ENCODE assay signal across 13 mouse cellular contexts in genomic region chr14:54712861-54713260, GRCm38 (mm10). TPM values are rescaled to one million over a fixed set of nuclear protein-coding genes. Genes with fewer than 3 reads are reported as not detected.
DNase-seq lines count a peak whose midpoint lies in the region; ATAC-seq and TF ChIP-seq lines count a peak whose summit lies in the region.
"Had no signal": no experiment of that assay in that cellular context is flagged by ENCODE, and none has a peak within 500 bp of the region (broad histone marks: within the 10 kb centered on the region; RNA-seq: fewer than 3 reads in every experiment).

No protein-coding gene starts in this region.

- TF ChIP-seq POLR2A in cerebellum, adult 2 months (IDR thresholded peaks at IDR 0.05; ENCODE audit: borderline replicate concordance, insufficient read depth, low read length) = no peak

- H3K4me2 ChIP-seq in liver, embryonic 15.5 days = peak overlapping the region; percentile 13; the same call in 1 of the 2 replicates
- H3K4me2 ChIP-seq: embryonic facial prominence, embryonic 12.5 days had no signal

- TF ChIP-seq CTCF in cerebellum, adult 2 months (IDR thresholded peaks at IDR 0.05; ENCODE audit: borderline replicate concordance, insufficient read depth, low read depth, low read length) = no peak

- DNase-seq in adrenal gland, adult 2 months = peak; percentile 38
- DNase-seq in adrenal gland, postnatal 25 days = no peak
- peak; percentile 21 for DNase-seq in ovary, postnatal 36 days (ENCODE audit: low spot score)
- no peak for DNase-seq in ovary, postnatal 10 days (ENCODE audit: low spot score)
- no peak for DNase-seq in cerebellum, adult 2 months
- no peak for DNase-seq in right cerebral cortex, postnatal 25 days
- DNase-seq: B cell, adult 2 months; right cerebral cortex, postnatal 14 days had no signal

- no peak overlapping the region for H3K9ac ChIP-seq in liver, embryonic 15.5 days
- H3K9ac ChIP-seq: embryonic facial prominence, embryonic 12.5 days had no signal

- H3K4me1 ChIP-seq in liver, embryonic 15.5 days (replicated peaks) = peaks cover 21% of the 10 kb centered on the region
- 0 out of 2 replicates have a peak, but pooled peaks cover 2% of the 10 kb centered on the region for H3K4me1 ChIP-seq in cerebellum, adult 2 months (ENCODE audit: control insufficient read depth, insufficient read depth, low read length)

- peaks cover 64% of the 10 kb centered on the region for H3K27me3 ChIP-seq in liver, embryonic 15.5 days
- no peaks in the 10 kb centered on the region for H3K27me3 ChIP-seq in cerebellum, adult 2 months (ENCODE audit: control insufficient read depth, insufficient read depth, low read length)
- H3K27me3 ChIP-seq: embryonic facial prominence, embryonic 12.5 days had no signal

- H3K27ac ChIP-seq in liver, embryonic 15.5 days (replicated peaks) = peak overlapping the region; percentile 65
- H3K27ac ChIP-seq in cerebellum, adult 2 months (ENCODE audit: insufficient read depth, low read length) = no peak overlapping the region

- 21% methylated on average over 8 of the region's 8 CpGs for whole genome bisulfite sequencing in liver, embryonic 15.5 days (ENCODE audit: insufficient replicate concordance)
- 88% methylated on average over 8 of the region's 8 CpGs for WGBS in cerebellum, adult 2 months

- no peak overlapping the region for H3K4me3 ChIP-seq in liver, embryonic 15.5 days (replicated peaks)
- no peak overlapping the region for H3K4me3 ChIP-seq in cerebellum, adult 2 months (replicated peaks; ENCODE audit: insufficient read depth, low read depth, low read length)
- H3K4me3 ChIP-seq: embryonic facial prominence, embryonic 12.5 days had no signal

- ATAC-seq in liver, embryonic 15.5 days (ENCODE audit: insufficient read depth) = 0 out of 2 replicates have a peak, but pooled peaks have one; percentile 28
- ATAC-seq in neutrophil, adult 5-6 weeks (ENCODE audit: extremely low read depth, insufficient number of reproducible peaks, low FRiP score, poor library complexity, severe bottlenecking) = peak; percentile 20; the same call in 1 of the 2 replicates

- H3K36me3 ChIP-seq in liver, embryonic 15.5 days (replicated peaks) = no peaks in the 10 kb centered on the region
- H3K36me3 ChIP-seq: embryonic facial prominence, embryonic 12.5 days had no signal

- no peaks in the 10 kb centered on the region for H3K9me3 ChIP-seq in liver, embryonic 15.5 days (replicated peaks)
- H3K9me3 ChIP-seq: embryonic facial prominence, embryonic 12.5 days had no signal

RNA-seq across cellular contexts. Expression of gene Cebpe, which starts 0.9 kb away (rescaled TPM):
- total RNA-seq in adrenal gland, adult 2 months (2021) = not detected
- polyA plus RNA-seq in adrenal gland, adult 2 months (2012; rRNA removed) = 0.18 and 0.52 TPM in 2 replicates
- total RNA-seq in adrenal gland, postnatal 25 days (2021) = not detected in 2 replicates
- polyA plus RNA-seq in liver, embryonic 15.5 days (2015; fragmentation: Nextera tagmentation; extraction: Ambion mirVana) = 10.6 and 12.6 TPM in 2 replicates
- total RNA-seq in neutrophil, adult 5-6 weeks (2017) = 9.1 and 9.2 TPM in 2 replicates
- polyA plus RNA-seq in cerebellum, adult 2 months (2012; rRNA removed) = 0.08 TPM in 2 replicates
- total RNA-seq: gastrocnemius, postnatal 4 days; layer of hippocampus, postnatal 25 days had no signal

RNA-seq across cellular contexts. Expression of gene Gm29776, which starts 14.2 kb away (rescaled TPM):
- total RNA-seq in adrenal gland, adult 2 months (2021) = not detected
- polyA plus RNA-seq in adrenal gland, adult 2 months (2012; rRNA removed) = 0.07 and 0.08 TPM in 2 replicates
- total RNA-seq in adrenal gland, postnatal 25 days (2021) = not detected in 2 replicates
- polyA plus RNA-seq in liver, embryonic 15.5 days (2015; fragmentation: Nextera tagmentation; extraction: Ambion mirVana) = 0.05 TPM in 1 of 2 replicates, not detected in the other
- not detected in 2 replicates for total RNA-seq in neutrophil, adult 5-6 weeks (2017)
- polyA plus RNA-seq in cerebellum, adult 2 months (2012; rRNA removed) = 0.03 and 0.08 TPM in 2 replicates
- total RNA-seq: layer of hippocampus, postnatal 25 days had no signal

RNA-seq across cellular contexts. Expression of gene Acin1, which starts 26.1 kb away (rescaled TPM):
- 100 to 1,000 TPM; 120 to 177 TPM for total RNA-seq in adrenal gland, adult 2 months (2021)
- polyA plus RNA-seq in adrenal gland, adult 2 months (2012; rRNA removed) = 93.0 and 109 TPM in 2 replicates
- total RNA-seq in adrenal gland, postnatal 25 days (2021) = 233 and 235 TPM in 2 replicates
- 47.3 and 48.7 TPM in 2 replicates for polyA plus RNA-seq in liver, embryonic 15.5 days (2015; fragmentation: Nextera tagmentation; extraction: Ambion mirVana)
- total RNA-seq in neutrophil, adult 5-6 weeks (2017) = 373 and 387 TPM in 2 replicates
- polyA plus RNA-seq in cerebellum, adult 2 months (2012; rRNA removed) = 199 and 207 TPM in 2 replicates

RNA-seq across cellular contexts. Expression of gene 1700123O20Rik, which starts 26.8 kb away (rescaled TPM):
- 10 to 100 TPM; 39.8 to 41.7 TPM for total RNA-seq in adrenal gland, adult 2 months (2021)
- polyA plus RNA-seq in adrenal gland, adult 2 months (2012; rRNA removed) = 52.7 and 81.0 TPM in 2 replicates
- total RNA-seq in adrenal gland, postnatal 25 days (2021) = 39.3 and 39.9 TPM in 2 replicates
- polyA plus RNA-seq in liver, embryonic 15.5 days (2015; fragmentation: Nextera tagmentation; extraction: Ambion mirVana) = 39.3 and 39.5 TPM in 2 replicates
- 24.8 and 28.1 TPM in 2 replicates for total RNA-seq in neutrophil, adult 5-6 weeks (2017)
- 45.2 and 51.0 TPM in 2 replicates for polyA plus RNA-seq in cerebellum, adult 2 months (2012; rRNA removed)

Comparison
In these comparisons a context has a peak if more than half of its experiments do, and no peak if none do; other contexts are left out.
1. DNase-seq: peak in adrenal gland, adult 2 months (single experiment) and ovary, postnatal 36 days (single experiment); none in adrenal gland, postnatal 25 days (single experiment), ovary, postnatal 10 days (single experiment), cerebellum, adult 2 months (0 of 2) and right cerebral cortex, postnatal 25 days (single experiment).